Mouse (Mus musculus) CD8-positive naive resting alpha-beta T cell, adult 2 months (primary cell): ENCODE results near the gene H2-T23.
"Not testable (repeated sequence)": the region's sequence is repeated elsewhere in the genome, so short reads cannot be mapped to it uniquely, and the experiment has no call there.

Source experiments
- DNase-seq, 2 experiments: peaks; one replicate each; pipeline ENCODE4 v3.0.0; 2022; ENCODE audit warnings: low read depth in 2 of 2, low spot score in 2 of 2

Gene H2-T23

DNA sequence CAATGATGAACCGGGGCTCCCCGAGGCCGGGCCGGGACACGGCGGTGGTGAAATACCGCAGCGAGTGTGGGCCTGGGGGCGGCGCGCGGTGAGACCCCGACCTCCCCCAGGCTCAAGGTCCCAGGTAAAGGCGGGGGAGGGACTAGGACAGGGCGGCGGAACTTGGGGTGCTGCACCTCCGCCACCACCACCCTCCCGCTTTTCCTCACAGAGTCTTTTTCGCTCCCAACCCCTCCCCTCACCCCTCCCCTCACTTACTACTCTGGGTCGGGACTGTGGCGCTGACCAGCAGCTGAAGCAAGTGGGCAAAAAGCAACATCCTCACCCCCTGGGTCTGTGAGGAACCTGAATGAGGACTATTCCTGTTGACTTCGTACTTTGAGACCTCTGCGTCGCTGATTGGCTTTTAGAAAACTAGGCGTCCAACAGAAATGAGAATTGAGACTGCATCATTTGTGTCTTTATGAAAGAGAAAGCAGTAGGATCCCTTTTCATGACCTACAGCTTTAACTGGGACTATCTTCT lies at the start of gene H2-T23:
Gene H2-T23 (minus strand): TSS at position 505 of the 525 bp plus-strand sequence.
- peak; percentile 46 to 61 for DNase-seq

DNA sequence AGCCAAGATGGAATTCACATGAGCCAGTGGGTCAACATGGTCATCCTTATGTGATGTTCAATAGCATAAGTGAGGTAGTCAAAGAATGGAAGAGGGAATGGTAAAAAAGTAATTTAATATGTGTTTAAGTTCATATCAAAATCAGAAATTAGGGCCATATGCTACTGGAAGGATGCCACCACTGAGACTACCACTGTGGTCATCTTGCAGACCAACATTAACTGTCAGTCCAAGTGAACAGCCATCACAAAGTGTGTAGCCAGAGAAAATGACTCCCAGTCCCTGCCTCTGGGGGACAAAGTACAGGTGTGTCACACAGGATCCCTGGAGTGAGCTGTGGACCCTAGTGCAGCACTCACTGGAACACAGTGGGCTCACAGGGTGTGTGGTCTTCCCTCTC lies 49.2 kb upstream of the H2-T23 start:
- not testable (repeated sequence) for DNase-seq

DNA sequence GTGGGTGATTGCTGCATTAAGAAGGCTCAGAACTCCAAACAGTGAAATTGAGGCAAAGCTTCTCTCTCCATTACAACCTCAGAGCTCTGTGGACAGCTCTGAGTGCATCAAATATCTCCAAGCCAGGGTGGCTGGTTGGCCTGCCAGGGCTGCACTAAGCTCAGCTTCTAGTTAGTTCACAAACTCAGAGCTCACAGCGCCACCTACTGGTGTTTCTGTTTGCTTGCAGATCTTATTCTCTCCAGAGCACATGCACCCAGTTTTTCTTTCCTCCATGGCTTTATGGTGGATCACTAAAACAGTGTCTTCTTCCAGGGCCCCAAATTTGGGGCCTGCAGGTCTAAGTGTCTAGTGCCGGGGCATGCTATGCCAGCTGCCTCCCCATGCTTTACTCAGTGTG lies 28.2 kb upstream of the H2-T23 start:
- peak; percentile 90 to 92 for DNase-seq

DNA sequence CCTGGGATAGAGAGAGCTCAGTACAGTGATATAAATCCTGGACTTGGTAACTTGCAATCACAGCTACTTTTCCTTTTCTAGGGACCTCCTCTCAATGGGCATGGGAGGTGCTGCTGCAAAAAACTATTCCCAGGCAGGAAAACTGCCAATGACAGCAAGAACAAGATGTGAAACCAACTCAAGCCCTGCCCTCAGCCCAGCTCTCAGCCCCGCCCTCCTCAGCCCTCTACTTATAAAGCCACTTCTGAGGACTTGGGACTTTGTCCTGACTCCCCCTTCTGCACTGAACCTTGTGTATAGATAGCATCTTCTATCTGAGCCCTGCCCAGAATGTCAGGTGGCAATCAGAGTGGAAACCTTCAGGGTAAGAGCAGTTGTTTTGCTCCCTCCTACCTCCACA lies 25.7 kb upstream of the H2-T23 start, which contains the start of gene Gm11127:
Gene Gm11127 (minus strand): TSS at position 10 of the 400 bp plus-strand sequence.
- DNase-seq = not testable (repeated sequence)

DNA sequence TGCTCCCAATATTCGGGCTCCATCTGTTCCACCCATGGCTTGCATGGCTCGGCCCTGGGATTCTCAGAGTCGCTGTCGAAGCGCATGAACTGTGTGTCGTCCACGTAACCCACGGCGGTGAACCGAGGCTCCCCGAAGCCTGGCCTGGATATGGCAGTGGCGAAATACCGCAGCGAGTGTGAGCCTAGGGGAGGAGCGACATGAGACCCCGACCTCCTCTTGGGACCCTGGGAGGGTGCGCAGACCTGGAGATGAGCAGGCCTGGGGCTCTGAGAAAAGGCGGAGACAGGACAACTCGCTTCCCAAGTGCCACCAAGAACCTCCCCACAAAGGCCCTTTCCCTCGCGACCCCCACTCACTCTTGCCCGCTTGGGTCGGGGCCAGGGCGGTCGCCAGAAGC lies 25.3 kb upstream of the H2-T23 start:
- DNase-seq = not testable (repeated sequence)

DNA sequence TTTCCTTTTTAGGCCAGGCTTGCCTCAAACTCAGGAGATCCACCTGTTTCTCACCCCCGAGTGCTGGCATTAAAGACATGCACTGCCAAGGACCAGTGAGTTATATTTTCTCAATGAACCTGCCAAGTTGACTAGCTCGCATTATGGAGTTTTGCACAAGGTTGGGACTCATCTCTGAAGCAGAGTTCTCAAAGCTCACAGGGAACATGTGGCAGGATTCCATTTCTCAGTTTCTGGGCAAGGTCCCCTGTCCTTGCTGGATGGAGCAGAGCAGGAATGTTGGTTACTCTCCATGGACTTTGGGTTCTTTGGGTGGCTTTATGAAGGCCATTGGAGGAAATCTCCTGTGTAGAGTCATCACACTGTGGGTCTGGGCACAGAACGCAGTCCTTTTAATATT lies 10.6 kb upstream of the H2-T23 start:
- no peak for DNase-seq

DNA sequence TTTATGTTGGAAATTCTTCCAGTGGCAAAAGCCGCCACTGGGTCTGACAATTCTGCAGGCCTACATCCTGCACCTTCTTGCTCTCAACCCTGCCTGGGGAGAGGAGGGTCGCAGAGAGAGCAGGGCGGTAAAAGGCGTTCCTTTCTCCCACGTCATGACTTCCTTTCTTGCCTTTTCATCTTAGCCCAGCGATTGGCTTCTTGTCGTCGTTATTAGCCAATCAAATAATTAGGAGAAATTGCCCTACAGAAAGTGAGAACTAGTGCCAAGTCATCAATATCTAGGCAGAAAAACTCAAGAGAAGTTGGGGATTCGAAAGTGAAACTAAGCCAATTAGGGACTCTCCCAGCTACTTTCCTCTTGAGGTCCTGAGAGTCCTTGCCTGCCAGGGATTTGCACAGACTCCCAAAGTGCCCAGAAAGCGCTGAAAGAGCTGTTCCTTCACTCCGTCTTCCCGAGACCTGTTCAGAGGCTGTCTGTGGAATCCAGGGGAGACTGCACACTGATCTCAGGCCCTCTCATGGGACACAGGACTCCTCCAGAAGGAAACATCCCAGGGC lies 10.0 kb upstream of the H2-T23 start, which contains the start of the genes H2-T22 and Gm6034:
Gene H2-T22 (minus strand): TSS at position 138 of the 560 bp plus-strand sequence.
Gene Gm6034 (plus strand): TSS at position 352 of the 560 bp plus-strand sequence.
- DNase-seq = peak; percentile 73 to 85

DNA sequence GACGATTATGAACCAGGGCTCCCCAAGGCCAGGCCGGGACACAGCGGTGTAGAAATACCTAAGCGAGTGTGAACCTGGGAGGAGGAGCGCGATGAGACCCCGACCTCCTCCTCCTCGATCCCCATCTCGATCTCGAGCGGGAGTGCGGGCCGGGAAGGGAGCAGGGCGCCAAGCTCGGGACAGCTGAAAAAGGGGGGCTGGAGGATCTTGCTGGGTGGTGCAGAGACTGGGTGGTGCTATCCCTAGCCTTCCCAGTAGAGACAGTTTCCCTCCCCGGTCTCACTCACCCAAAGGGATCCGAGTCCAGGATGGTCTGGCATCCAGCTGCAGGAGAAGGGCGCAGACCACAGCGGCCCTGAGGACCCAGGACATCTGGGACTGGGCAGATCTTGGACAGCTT lies 9.4 kb upstream of the H2-T23 start:
- DNase-seq = not testable (repeated sequence)

DNA sequence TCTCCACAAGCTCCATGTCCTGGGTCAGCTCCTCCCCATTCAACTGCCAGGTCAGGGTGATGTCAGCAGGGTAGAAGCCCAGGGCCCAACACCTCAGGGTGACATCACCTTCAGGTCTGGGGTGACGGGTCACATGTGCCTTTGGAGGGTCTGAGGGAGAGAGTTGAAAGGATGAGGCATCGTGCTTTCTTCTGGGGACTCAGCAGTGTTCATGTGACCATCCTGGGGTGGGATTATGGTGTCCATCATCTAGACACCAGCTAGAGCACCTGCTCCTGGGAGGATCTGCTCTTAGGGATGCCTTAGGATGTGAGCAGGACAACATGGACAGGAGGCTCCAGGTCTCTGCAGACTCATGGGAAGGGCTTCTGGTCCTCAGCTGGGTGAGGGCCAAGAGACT lies 7.9 kb upstream of the H2-T23 start:
- DNase-seq = not testable (repeated sequence)

DNA sequence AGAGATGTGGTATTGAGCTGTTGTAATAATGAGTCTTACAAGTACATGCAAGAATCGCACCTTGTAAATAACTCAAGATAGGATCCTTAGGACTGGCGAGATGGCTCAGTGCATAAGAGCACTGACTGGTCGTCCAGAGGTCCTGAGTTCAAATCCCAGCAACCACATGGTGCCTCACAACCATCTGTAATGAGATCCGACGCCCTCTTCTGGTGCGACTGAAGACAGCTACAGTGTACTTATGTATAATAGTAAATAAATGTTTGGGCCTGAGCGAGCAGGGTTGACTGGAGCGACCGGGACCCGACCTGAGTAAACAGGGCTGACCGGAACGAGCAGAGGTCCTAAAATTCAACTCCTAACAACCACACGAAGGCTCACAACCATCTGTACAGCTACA lies 3.5 kb upstream of the H2-T23 start:
- DNase-seq = not testable (repeated sequence)

DNA sequence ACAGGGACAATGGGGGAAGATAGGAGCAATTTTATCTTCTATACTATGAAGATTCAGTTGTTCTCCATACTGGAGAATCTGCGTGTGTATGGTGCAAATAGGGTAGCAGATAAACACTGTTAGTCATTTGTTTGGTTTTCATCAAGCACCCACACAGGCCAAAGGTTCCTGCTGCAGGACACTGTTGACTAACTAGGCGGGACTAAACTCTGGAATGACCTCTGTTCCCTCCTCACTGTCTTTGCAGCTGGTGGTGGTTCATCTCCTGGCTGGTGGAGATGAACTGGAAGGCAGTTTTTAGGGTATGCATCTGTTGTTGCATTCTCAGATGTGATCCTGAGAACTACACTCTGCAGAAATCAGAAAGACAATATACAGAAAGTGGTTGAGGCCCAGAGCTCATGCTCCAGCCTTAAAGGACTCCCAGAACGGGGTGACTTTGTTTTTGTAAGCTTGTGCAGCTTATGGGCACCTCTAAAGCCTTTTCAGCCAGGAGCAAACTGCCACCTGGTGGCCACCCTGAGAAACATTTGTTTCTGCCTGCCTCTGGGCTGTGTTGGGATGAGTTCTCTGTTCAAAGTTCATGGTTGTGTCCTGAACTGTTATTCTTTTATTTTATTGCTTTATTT lies 2.5 kb upstream of the H2-T23 start:
- DNase-seq = peak; percentile 57 to 68

DNA sequence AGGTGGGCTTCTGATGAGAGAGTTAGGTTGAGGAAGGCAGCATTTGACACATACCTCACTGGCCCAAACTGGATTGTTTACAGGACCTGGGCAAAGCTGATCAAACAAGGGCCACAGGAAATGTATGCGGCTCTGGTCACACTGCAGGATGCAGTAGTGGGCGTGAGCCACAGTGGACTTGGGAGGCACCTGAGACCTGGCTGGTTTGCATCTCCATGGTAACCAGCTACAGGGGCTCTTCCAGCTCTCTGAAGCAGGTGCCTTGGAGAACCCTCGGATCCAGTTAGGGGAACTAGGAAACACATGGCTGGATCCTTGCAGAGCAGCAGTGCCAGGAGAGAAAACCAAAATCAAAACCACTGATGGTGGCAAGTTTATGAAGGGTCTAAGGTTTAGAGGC lies 1.9 kb upstream of the H2-T23 start:
- not testable (repeated sequence) for DNase-seq

DNA sequence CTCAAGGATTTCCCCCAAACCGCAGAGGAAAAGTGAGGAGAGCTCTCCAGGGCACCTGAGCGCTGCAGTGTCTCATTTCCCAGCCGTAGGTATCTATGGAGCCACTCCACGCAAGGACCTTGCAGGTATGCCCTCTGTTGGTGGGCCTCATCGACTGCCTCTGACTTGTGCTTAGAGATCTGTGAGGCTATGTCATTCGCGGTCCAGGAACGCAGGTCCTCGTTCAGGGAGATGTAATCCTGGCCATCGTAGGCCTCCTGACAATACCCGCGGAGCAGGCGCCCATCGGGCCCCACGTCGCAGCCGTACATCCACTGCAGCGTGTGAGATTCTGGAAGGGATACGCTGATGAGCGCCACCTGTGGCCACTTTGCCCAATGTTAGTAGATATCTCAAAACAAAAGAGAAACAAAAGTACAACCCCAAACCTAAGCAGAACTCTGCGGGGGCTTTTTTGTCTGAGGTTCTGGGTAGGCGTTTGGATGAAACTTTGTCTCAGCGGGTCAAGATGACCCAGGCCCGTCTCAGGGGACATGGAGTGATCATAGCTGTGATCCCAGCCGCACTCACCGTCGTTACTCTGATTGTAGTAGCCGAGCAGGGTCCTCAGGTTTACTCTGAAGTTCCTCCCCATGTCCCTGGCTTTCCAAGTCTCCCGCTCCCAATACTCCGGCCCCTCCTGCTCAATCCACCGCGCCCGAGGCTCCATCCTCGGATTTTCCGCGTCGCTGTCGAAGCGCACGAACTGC lies 898 bp downstream of the H2-T23 start:
- peak; percentile 48 to 64 for DNase-seq

DNA sequence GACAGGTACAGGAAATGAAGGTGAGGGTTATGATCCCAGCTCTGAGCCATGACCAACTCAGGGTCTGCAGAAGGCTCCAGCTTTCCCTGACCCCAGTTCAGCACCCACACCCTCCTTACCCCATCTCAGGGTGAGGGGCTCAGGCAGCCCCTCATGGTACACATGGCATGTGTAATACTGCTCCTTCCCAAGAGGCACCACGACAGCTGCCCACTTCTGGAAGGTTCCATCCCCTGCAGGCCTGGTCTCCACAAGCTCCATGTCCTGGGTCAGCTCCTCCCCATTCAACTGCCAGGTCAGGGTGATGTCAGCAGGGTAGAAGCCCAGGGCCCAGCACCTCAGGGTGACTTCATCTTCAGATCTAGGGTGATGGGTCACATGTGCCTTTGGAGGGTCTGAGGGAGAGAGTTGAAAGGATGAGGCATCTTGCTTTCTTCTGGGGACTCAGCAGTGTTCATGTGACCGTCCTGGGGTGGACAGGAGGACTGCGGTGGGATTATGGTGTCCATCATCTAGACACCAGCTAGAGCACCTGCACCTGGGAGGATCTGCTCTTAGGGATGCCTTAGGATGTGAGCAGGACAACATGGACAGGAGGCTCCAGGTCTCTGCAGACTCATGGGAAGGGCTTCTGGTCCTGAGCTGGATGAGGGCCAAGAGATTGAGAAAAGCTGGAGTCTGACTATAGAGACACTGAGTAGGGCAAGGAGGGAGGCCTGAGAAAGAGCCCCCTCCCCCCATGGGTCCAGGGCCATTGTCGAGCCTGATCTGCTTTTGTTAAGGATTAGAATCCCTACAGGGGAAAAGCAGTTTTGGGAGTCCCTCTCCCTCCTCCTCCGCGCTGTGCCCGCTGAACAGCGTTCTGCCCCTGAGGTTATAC lies 1.7 kb downstream of the H2-T23 start:
- not testable (repeated sequence) for DNase-seq

DNA sequence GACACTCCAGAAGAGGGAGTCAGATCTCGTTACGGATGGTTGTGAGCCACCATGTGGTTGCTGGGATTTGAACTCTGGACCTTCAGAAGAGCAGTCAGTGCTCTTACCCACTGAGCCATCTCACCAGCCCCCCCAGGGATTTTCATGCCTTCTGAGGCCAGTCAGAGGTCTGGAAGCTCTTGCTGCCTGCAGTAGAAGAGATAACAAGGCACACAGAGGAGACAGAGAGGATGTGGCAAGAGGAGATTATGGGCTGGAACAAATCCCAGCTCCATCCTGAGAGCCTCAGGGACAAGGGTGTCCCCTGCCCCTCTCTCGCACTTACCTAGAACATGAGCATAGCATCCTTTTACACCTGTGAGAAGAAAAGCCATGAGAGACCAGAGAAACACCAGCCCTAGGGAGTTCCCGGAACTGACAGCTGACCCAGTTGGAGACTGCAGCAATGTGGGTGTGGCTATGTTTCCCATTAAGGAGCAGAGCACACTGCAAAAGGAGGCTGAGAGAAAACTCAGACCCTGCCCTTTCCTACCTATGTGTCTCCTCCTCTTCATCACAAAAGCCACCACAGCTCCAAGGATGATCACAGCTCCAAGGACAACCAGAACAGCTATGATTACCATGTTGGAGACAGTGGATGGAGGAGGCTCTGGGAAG lies 2.5 kb downstream of the H2-T23 start:
- DNase-seq = not testable (repeated sequence)

DNA sequence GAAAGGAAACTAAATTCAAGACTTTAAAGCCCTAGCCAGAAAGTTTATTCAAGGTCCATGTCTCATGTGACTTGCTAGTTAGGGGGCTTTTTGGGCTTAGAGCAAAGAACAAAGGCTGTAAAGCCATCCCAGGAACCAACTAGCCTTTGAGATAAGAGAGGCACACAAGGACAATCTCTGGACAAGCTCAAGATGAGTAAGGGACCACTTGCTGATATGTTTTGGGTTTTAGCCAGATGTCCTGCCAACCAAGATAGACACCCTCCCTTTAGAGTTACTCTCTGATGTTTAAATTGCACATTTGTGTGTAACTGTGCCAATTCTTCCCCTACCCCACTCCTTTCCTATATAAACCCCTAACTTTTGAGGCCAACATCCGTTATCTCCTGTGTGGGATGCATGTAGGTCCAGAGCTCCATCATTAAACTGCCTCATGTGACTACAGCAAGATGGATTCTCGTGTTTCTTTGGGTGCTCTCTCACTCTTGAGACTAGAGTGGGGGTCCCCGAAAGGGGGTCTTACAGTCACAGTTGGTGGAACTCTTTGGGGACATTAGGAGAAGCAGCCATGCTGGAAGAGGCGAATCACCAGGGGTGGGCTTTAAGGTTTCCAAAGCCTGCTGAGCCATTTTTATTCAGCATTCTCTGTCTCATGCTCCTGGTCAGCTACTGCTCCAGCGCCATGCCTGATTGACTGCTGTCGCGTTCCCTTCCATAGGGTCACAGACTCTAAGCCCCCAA lies 3.6 kb downstream of the H2-T23 start:
- DNase-seq = no peak

DNA sequence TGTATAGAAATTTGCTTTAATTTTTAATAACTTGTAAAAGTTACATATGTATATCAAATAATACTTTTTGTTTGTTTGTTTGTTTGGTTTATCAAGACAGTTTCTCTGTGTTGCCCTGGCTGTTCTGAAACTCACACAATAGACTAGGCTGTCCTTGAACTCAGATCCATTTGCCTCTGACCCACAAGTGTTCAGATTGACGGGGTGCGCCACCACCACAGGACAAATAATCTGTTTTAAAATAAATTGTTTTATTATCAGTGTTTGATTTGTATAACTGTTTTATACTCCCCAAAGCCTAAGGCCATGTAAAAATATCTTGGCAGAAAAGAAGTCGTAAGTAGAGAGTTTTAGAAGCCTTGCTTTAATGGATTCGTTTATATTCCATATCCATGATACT lies 5.0 kb downstream of the H2-T23 start:
- DNase-seq = no peak

DNA sequence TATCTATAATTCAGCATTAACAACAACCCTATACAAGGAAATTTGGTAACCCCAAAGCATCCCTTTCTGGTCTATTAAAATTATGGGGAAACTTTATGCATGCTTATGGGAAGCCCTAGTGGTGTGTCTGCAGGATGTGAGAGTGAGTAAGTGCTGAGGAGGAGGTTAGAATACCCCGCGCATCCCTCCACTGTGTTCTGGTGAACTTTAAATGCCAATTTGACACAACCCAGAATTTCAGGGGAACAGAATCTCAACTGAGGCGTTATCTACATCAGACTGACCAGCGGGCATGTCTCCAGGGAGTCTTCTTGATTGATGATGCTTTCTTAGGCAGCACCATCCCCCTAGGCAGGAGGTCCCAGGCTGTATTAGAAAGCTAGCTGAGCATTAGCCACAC lies 6.8 kb downstream of the H2-T23 start:
- DNase-seq = no peak

DNA sequence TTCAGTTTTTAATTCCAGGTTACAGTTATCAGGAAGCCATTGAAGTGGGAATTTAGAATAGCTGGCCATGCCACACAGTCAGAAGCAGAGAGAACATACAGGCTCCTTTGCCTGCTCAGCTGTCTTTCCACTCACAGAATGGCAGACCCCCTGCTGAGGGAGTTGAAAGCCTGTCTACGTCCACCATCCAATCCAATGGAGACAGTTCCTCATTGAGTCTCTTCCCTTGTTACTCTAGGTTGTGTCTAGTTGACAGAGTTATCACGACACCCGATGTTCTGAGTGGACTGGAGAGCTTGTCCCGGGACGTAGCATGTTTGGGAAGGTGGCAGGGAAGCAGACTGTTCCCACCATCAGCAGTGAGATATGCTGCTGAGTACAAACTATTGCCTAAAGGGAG lies 7.5 kb downstream of the H2-T23 start:
- DNase-seq = no peak
